In the genomic region with DNA sequence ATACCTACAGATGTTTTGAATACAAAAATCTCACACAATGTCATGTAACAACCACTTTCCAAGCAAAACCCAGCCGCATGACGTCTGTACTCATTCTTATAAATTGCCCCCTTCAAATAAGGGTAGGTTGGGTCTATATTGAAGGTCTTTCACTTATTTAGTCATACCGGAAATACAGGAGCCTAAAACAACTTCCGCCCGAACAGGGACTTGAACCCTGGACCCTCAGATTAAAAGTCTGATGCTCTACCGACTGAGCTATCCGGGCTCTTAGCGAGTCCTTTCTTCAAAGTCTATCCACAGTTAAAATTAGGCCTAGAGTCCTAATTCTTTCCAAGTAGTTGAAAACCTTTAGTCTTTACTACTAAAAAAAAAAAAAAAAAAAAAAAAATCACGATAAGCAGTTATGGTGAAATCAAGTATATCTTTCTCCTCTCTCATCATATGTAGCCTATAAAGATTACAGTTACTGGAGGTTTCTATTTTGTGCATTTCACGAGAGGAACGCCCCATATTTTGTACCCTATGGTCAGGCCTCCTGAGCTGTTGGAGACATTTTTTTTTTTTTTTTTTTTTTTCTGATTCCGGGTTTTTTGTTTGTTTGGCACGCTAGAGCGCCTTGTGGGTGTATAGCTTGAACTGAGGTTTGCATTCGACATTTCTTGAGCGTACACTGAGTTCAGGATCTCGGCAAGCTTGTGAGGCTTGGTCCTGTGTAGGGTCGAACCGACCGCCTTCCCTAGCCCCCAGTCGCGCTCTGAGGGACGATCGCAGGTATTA, we compare ENCODE assay signal across 1 mouse cellular context.
TF ChIP-seq lines count a peak whose summit lies in the region.

No protein-coding gene starts in this region.

TF ChIP-seq in CH12.LX, 34 proteins besides CTCF, POLR2A, EP300 and RAD21:
- no peak for TF ChIP-seq KAT2A (IDR thresholded peaks at IDR 0.05; ENCODE audit: insufficient replicate concordance, low read length)
- 0 out of 2 replicates have a peak, but pooled peaks have one; percentile 13 for TF ChIP-seq UBTF (IDR thresholded peaks at IDR 0.05; ENCODE audit: low read depth, low read length)
- TF ChIP-seq TBP (conservative IDR thresholded peaks at IDR 0.05; ENCODE audit: low read depth, low read length): peak; percentile 99
